ENCODE assay signal across 8 mouse cellular contexts in the genomic region with DNA sequence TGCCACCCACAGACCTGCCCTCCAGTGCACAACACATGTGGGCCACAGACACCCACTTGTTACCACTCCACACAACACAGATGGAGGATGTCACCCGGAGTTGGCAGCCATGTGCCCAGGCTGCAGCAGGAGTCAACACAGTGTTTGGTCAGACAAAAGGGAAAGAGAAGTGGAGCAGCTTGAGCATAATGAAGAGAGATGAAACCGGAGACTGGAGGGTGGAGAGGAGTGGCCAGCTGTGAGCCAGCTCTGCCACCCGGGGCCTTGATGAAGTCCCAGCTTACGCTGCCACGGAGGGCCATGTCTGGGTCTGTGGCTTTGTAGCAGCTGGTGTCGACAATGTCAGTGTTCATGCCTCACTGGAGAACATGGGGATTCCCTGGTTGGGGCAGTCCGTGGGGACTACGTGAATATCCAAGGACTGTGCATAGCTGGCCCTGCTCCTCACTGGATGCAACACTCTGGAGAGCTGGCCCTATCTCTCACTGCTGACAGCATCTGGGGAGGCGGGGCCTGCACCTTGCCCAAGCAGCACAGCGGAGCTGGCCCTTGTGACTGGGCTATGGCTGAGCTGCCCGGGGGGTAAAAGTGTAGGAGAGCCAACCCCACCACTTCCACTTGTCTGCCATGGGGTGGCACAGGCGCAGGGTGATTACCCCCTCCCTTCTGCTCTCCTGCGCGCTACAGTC.
DNase-seq lines count a peak whose midpoint lies in the region; ATAC-seq lines count a peak whose summit lies in the region.

No protein-coding gene starts in this region.

- H3K36me3 ChIP-seq in embryonic facial prominence, embryonic 10.5 days (replicated peaks), result no peaks in the 10 kb centered on the region

- H3K27me3 ChIP-seq in embryonic facial prominence, embryonic 10.5 days (replicated peaks; ENCODE audit: low read depth, poor library complexity, severe bottlenecking), result no peaks in the 10 kb centered on the region

- peak; percentile 28 for DNase-seq in embryo, embryonic 10 days (ENCODE audit: low spot score)
- DNase-seq in embryo, embryonic 9.5 days (ENCODE audit: extremely low spot score), result no peak
- DNase-seq in embryonic facial prominence, embryonic 10.5 days (ENCODE audit: low spot score), result peak; percentile 17
- peak; percentile 68 for DNase-seq in heart, postnatal 4 days
- DNase-seq in lung, postnatal 10 days, result peak; percentile 65
- no peak for DNase-seq in right cerebral cortex, postnatal 4 days
- DNase-seq in spleen, postnatal 4 days (ENCODE audit: low spot score in 2 of 2), result no peak

- no peaks in the 10 kb centered on the region for H3K9me3 ChIP-seq in embryonic facial prominence, embryonic 10.5 days

- H3K4me3 ChIP-seq in embryonic facial prominence, embryonic 10.5 days, result no peak overlapping the region

- peak overlapping the region; percentile 37 for H3K27ac ChIP-seq in embryonic facial prominence, embryonic 10.5 days (replicated peaks)

- ATAC-seq in activated CD4-positive, CD25-positive, alpha-beta regulatory T cell, adult 4 months, result no peak

- WGBS in embryonic facial prominence, embryonic 10.5 days, result 68% methylated on average over 14 of the region's 14 CpGs

- peaks cover 16% of the 10 kb centered on the region for H3K4me1 ChIP-seq in embryonic facial prominence, embryonic 10.5 days

Comparison
In these comparisons a context has a peak if more than half of its experiments do, and no peak if none do; other contexts are left out.
1. DNase-seq: peak in embryo, embryonic 10 days (single experiment), embryonic facial prominence, embryonic 10.5 days (single experiment), heart, postnatal 4 days (single experiment) and lung, postnatal 10 days (single experiment); none in embryo, embryonic 9.5 days (single experiment), right cerebral cortex, postnatal 4 days (single experiment) and spleen, postnatal 4 days (0 of 2).